Mouse (Mus musculus) MEL (cell line): ENCODE measurements around the gene Trak1.

ENCODE experiments used
- CTCF ChIP-seq, 3 experiments: IDR thresholded peaks in 2 of 3; conservative IDR thresholded peaks in 1 of 3; 2 replicates each; pipeline ENCODE4 v1.5.1; 2011 to 2012; ENCODE audit warnings: low read length in 3 of 3, low read depth in 2 of 3, mild to moderate bottlenecking in 2 of 3, improper control_type of control experiment in 1 of 3, inconsistent platforms in 1 of 3, mixed read lengths in 1 of 3, moderate library complexity in 1 of 3; ENCODE audit not compliant: control insufficient read depth in 1 of 3, insufficient read depth in 1 of 3, poor library complexity in 1 of 3, severe bottlenecking in 1 of 3
- ELF1 ChIP-seq: IDR thresholded peaks from 2 replicates; pipeline ENCODE4 v1.6.1; 2014; ENCODE audit warnings: low read depth, mild to moderate bottlenecking, inconsistent platforms, low read length, improper control_type of control experiment, moderate library complexity
- ETS1 ChIP-seq: IDR thresholded peaks from 2 replicates; pipeline ENCODE4 v1.6.1; 2012; ENCODE audit warnings: low read depth, mild to moderate bottlenecking, inconsistent platforms, low read length, improper control_type of control experiment, moderate library complexity
- MAZ ChIP-seq: IDR thresholded peaks from 2 replicates; pipeline ENCODE4 v1.6.1; 2012; ENCODE audit warnings: low read depth, mild to moderate bottlenecking, inconsistent platforms, low read length, improper control_type of control experiment
- NELFE ChIP-seq: IDR thresholded peaks from 2 replicates; pipeline ENCODE4 v1.6.1; 2011; ENCODE audit warnings: low read depth, low read length, improper control_type of control experiment
- POLR2A ChIP-seq, 2 experiments: IDR thresholded peaks; 2 replicates each; pipeline ENCODE4 v1.6.1; 2011 to 2012; ENCODE audit warnings: low read length in 2 of 2, mild to moderate bottlenecking in 2 of 2, control low read depth in 1 of 2, improper control_type of control experiment in 1 of 2, low read depth in 1 of 2, moderate library complexity in 1 of 2; ENCODE audit not compliant: control insufficient read depth in 1 of 2, insufficient read depth in 1 of 2, poor library complexity in 1 of 2
- POLR2AphosphoS2 ChIP-seq: IDR thresholded peaks from 2 replicates; pipeline ENCODE4 v1.6.1; 2011; ENCODE audit warnings: low read length, improper control_type of control experiment
- RCOR1 ChIP-seq: IDR thresholded peaks from 2 replicates; pipeline ENCODE4 v1.6.1; 2012; ENCODE audit warnings: low read depth, mild to moderate bottlenecking, inconsistent platforms, low read length, improper control_type of control experiment
- TBP ChIP-seq: IDR thresholded peaks from 2 replicates; pipeline ENCODE4 v1.8.0; 2011; ENCODE audit warnings: low read depth, low read length, improper control_type of control experiment
- ZC3H11A ChIP-seq: IDR thresholded peaks from 2 replicates; pipeline ENCODE4 v1.6.1; 2012; ENCODE audit warnings: low read depth, mild to moderate bottlenecking, inconsistent platforms, low read length, improper control_type of control experiment
- ZMIZ1 ChIP-seq: IDR thresholded peaks from 2 replicates; pipeline ENCODE4 v1.6.1; 2012; ENCODE audit warnings: low read depth, mild to moderate bottlenecking, inconsistent platforms, low read length, improper control_type of control experiment, moderate library complexity
- ZNF384 ChIP-seq: IDR thresholded peaks from 2 replicates; pipeline ENCODE4 v1.6.1; 2012; ENCODE audit warnings: low read depth, mild to moderate bottlenecking, inconsistent platforms, low read length, improper control_type of control experiment

GRCm38 (mm10) chr9:121433745-121434528 lies 136.6 kb downstream of the Trak1 start:
- TF ChIP-seq CTCF (IDR thresholded peaks at IDR 0.05 in 2 of 3, conservative IDR thresholded peaks at IDR 0.05 in 1 of 3; ENCODE audit: control insufficient read depth in 1 of 3, insufficient read depth in 1 of 3, low read depth in 2 of 3, low read length in 3 of 3, poor library complexity in 1 of 3, severe bottlenecking in 1 of 3) (no peak), MAZ (no peak), RCOR1 (no peak), ELF1 (no peak), ZNF384 (no peak), POLR2A (IDR thresholded peaks at IDR 0.05; ENCODE audit: control insufficient read depth in 1 of 2, insufficient read depth in 1 of 2, low read depth in 1 of 2, low read length in 2 of 2, poor library complexity in 1 of 2) (no peak), NELFE (no peak), ETS1 (no peak), TBP (no peak), ZC3H11A (no peak), POLR2AphosphoS2 (no peak), ZMIZ1 (no peak)
